Comparison of ENCODE assay signal across 12 mouse cellular contexts in genomic region chr11:59960476-59961337, GRCm38 (mm10). TPM values are rescaled to one million over a fixed set of nuclear protein-coding genes. Genes with fewer than 3 reads are reported as not detected.
A peak's percentile ranks its signal among the peaks of the same experiment; 100 is the strongest.
DNase-seq lines count a peak whose midpoint lies in the region; ATAC-seq and TF ChIP-seq lines count a peak whose summit lies in the region.
"Had no signal": no experiment of that assay in that cellular context is flagged by ENCODE, and none has a peak within 500 bp of the region (broad histone marks: within the 10 kb centered on the region; RNA-seq: fewer than 3 reads in every experiment).

No protein-coding gene starts in this region.

- H3K27ac ChIP-seq in forebrain, embryonic 10.5 days, result peak overlapping the region; percentile 68; the same call in 1 of the 2 replicates
- H3K27ac ChIP-seq in forebrain, embryonic 16.5 days (ENCODE audit: low read length), result no peak overlapping the region
- H3K27ac ChIP-seq in left cerebral cortex, adult 2 months, result peak overlapping the region; percentile 26; the same call in 1 of the 2 replicates
- H3K27ac ChIP-seq in heart, embryonic 10.5 days, result peak overlapping the region; percentile 88
- H3K27ac ChIP-seq: forebrain, embryonic 15.5 days had no signal

- no peak for TF ChIP-seq CTCF in left cerebral cortex, adult 2 months (IDR thresholded peaks at IDR 0.05)

- H3K9me3 ChIP-seq in forebrain, embryonic 10.5 days, result no peaks in the 10 kb centered on the region
- no peaks in the 10 kb centered on the region for H3K9me3 ChIP-seq in forebrain, embryonic 16.5 days (ENCODE audit: control insufficient read depth, low read length)
- no peaks in the 10 kb centered on the region for H3K9me3 ChIP-seq in heart, embryonic 10.5 days
- H3K9me3 ChIP-seq: forebrain, embryonic 15.5 days had no signal

- no peak for ATAC-seq in forebrain, embryonic 16.5 days
- ATAC-seq in erythroid progenitor cell, adult 5-6 weeks (replicated peaks; ENCODE audit: low FRiP score, poor library complexity, severe bottlenecking), result no peak
- ATAC-seq: forebrain, embryonic 15.5 days; intestine, postnatal 0 days had no signal

- no peak overlapping the region for H3K4me3 ChIP-seq in forebrain, embryonic 10.5 days
- H3K4me3 ChIP-seq in forebrain, embryonic 16.5 days (replicated peaks; ENCODE audit: low read length), result no peak overlapping the region
- no peak overlapping the region for H3K4me3 ChIP-seq in left cerebral cortex, adult 2 months
- peak overlapping the region; percentile 15; the same call in 1 of the 2 replicates for H3K4me3 ChIP-seq in heart, embryonic 10.5 days
- H3K4me3 ChIP-seq: forebrain, embryonic 15.5 days; myocyte had no signal

- H3K4me2 ChIP-seq in forebrain, embryonic 16.5 days (ENCODE audit: low read length), result no peak overlapping the region
- H3K4me2 ChIP-seq: forebrain, embryonic 15.5 days; lung, embryonic 14.5 days had no signal

- H3K27me3 ChIP-seq in forebrain, embryonic 10.5 days (ENCODE audit: poor library complexity, severe bottlenecking), result peaks cover 30% of the 10 kb centered on the region
- H3K27me3 ChIP-seq in forebrain, embryonic 16.5 days (replicated peaks; ENCODE audit: control insufficient read depth, insufficient read depth, low read length), result peaks cover 14% of the 10 kb centered on the region
- peaks cover 11% of the 10 kb centered on the region for H3K27me3 ChIP-seq in heart, embryonic 10.5 days (ENCODE audit: insufficient read depth, poor library complexity, severe bottlenecking)

- no peak overlapping the region for H3K9ac ChIP-seq in forebrain, embryonic 16.5 days (replicated peaks; ENCODE audit: low read depth, low read length)
- H3K9ac ChIP-seq: forebrain, embryonic 15.5 days; lung, embryonic 14.5 days had no signal

- 79% methylated on average over 20 of the region's 20 CpGs for WGBS in forebrain, embryonic 10.5 days
- WGBS in forebrain, embryonic 16.5 days, result 90% methylated on average over 20 of the region's 20 CpGs
- WGBS in heart, embryonic 10.5 days, result 58% methylated on average over 20 of the region's 20 CpGs

- no peak for DNase-seq in forebrain, embryonic 10.5 days (ENCODE audit: extremely low spot score, low spot score)
- no peak for DNase-seq in left cerebral cortex, adult 2 months (ENCODE audit: extremely low spot score in 1 of 2, low spot score in 2 of 2)
- no peak for DNase-seq in left cerebral cortex, postnatal 14 days (ENCODE audit: low spot score in 2 of 2)
- no peak for DNase-seq in heart, embryonic 10.5 days (ENCODE audit: low spot score)
- DNase-seq in telencephalon, adult 2 months (ENCODE audit: low read depth, low spot score), result peak; percentile 62
- no peak for DNase-seq in adrenal gland, adult 18-20 months (ENCODE audit: low spot score in 2 of 2)
- DNase-seq: lung, embryonic 14.5 days had no signal

- H3K36me3 ChIP-seq in forebrain, embryonic 10.5 days (replicated peaks), result peaks cover 41% of the 10 kb centered on the region
- peaks cover 10% of the 10 kb centered on the region; the same call in 1 of the 2 replicates for H3K36me3 ChIP-seq in forebrain, embryonic 16.5 days (ENCODE audit: control insufficient read depth, insufficient read depth)
- H3K36me3 ChIP-seq in heart, embryonic 10.5 days, result peaks cover 25% of the 10 kb centered on the region

- peaks cover 70% of the 10 kb centered on the region for H3K4me1 ChIP-seq in forebrain, embryonic 10.5 days
- H3K4me1 ChIP-seq in forebrain, embryonic 16.5 days (replicated peaks; ENCODE audit: control insufficient read depth, insufficient read depth, low read length), result peaks cover 20% of the 10 kb centered on the region
- peaks cover 81% of the 10 kb centered on the region for H3K4me1 ChIP-seq in heart, embryonic 10.5 days

- intact Hi-C loops in left cerebral cortex, adult 2 months (cut with DNase I), result no loop called here
- intact Hi-C loops in left cerebral cortex, postnatal 14 days (cut with DNase I), result loop anchor here (10.0 kb wide), 1 partner anchor 454 kb away; the partner anchor contains the start of genes Atpaf2 and Gid4

RNA-seq across cellular contexts. Expression of gene Rasd1, which starts 4.0 kb away (rescaled TPM):
- 2.0 and 2.2 TPM in 2 replicates for polyA plus RNA-seq in forebrain, embryonic 10.5 days (2016; fragmentation: Nextera tagmentation; extraction: Ambion mirVana)
- 0.51 and 1.1 TPM in 2 replicates for polyA plus RNA-seq in forebrain, embryonic 16.5 days (2015; fragmentation: Nextera tagmentation; extraction: Ambion mirVana)
- 10 to 100 TPM; 12.0 to 20.5 TPM for total RNA-seq in left cerebral cortex, adult 2 months (2021)
- total RNA-seq in left cerebral cortex, postnatal 14 days (2021), result 1 to 10 TPM; 6.5 to 6.6 TPM
- polyA plus RNA-seq in heart, embryonic 10.5 days (2016; fragmentation: Nextera tagmentation; extraction: Ambion mirVana), result 12.2 and 17.4 TPM in 2 replicates
- total RNA-seq in adrenal gland, adult 18-20 months (2021), result 10 to 100 TPM; 17.5 to 20.2 TPM
- total RNA-seq in erythroid progenitor cell, adult 5-6 weeks (2015; ENCODE audit: low replicate concordance), result not detected in 2 replicates
- not detected in 2 replicates for total RNA-seq in erythroid progenitor cell, adult 5-6 weeks (2017; ENCODE audit: low replicate concordance)

RNA-seq across cellular contexts. Expression of gene Med9, which starts 12.7 kb away (rescaled TPM):
- 55.8 and 59.6 TPM in 2 replicates for polyA plus RNA-seq in forebrain, embryonic 10.5 days (2016; fragmentation: Nextera tagmentation; extraction: Ambion mirVana)
- polyA plus RNA-seq in forebrain, embryonic 16.5 days (2015; fragmentation: Nextera tagmentation; extraction: Ambion mirVana), result 39.0 and 39.2 TPM in 2 replicates
- 10 to 100 TPM; 40.6 to 40.9 TPM for total RNA-seq in left cerebral cortex, adult 2 months (2021)
- 10 to 100 TPM; 34.0 to 34.2 TPM for total RNA-seq in left cerebral cortex, postnatal 14 days (2021)
- polyA plus RNA-seq in heart, embryonic 10.5 days (2016; fragmentation: Nextera tagmentation; extraction: Ambion mirVana), result 51.8 and 55.6 TPM in 2 replicates
- 10 to 100 TPM; 23.3 to 24.3 TPM for total RNA-seq in adrenal gland, adult 18-20 months (2021)
- total RNA-seq in erythroid progenitor cell, adult 5-6 weeks (2015; ENCODE audit: low replicate concordance), result 12.2 and 13.3 TPM in 2 replicates
- total RNA-seq in erythroid progenitor cell, adult 5-6 weeks (2017; ENCODE audit: low replicate concordance), result 9.6 and 13.5 TPM in 2 replicates

Comparison
In these comparisons a context has a peak if more than half of its experiments do, and no peak if none do; other contexts are left out.
1. RNA of gene Rasd1, which starts 4.0 kb away (total RNA-seq): 12.0 to 20.5 TPM in left cerebral cortex, adult 2 months, 17.5 to 20.2 TPM in adrenal gland, adult 18-20 months and 6.5 to 6.6 TPM in left cerebral cortex, postnatal 14 days; not detected in erythroid progenitor cell, adult 5-6 weeks; every median in the first group is over 4 times any median in the second.